Mouse (Mus musculus): ENCODE measurements around the gene Auts2. TPM values are rescaled to one million over a fixed set of nuclear protein-coding genes. Genes with fewer than 3 reads are reported as not detected.
A peak's percentile ranks its signal among the peaks of the same experiment; 100 is the strongest.
"Not testable (repeated sequence)": the region's sequence is repeated elsewhere in the genome, so short reads cannot be mapped to it uniquely, and the experiment has no call there.

The Auts2 gene
- total RNA-seq (2022) = 10 to 100 TPM; 86.9 to 97.6 (median 89.2) TPM

GRCm38 (mm10) chr5:132543118-132544071 lies at the start of gene Auts2:
TSS of gene Auts2 (minus strand) at chr5:132543344.
- DNase-seq (ENCODE audit: low spot score in 2 of 2) = peak; percentile 53 to 83

GRCm38 (mm10) chr5:132591721-132592695 lies 48.9 kb upstream of the Auts2 start:
- no peak for DNase-seq (ENCODE audit: low spot score in 2 of 2)

- peak in 1 of 2 experiments; percentile 8 for DNase-seq (ENCODE audit: low spot score in 2 of 2)
Measured at GRCm38 (mm10) chr5:132579774-132580173, 36.6 kb upstream of the Auts2 start.

GRCm38 (mm10) chr5:132560771-132561170 lies 17.6 kb upstream of the Auts2 start:
- not testable (repeated sequence) for DNase-seq (ENCODE audit: low spot score in 2 of 2)

GRCm38 (mm10) chr5:132545761-132546160 lies 2.6 kb upstream of the Auts2 start:
- peak in 1 of 2 experiments; percentile 11 for DNase-seq (ENCODE audit: low spot score in 2 of 2)

GRCm38 (mm10) chr5:132544176-132544995 lies 1.2 kb upstream of the Auts2 start:
- DNase-seq (ENCODE audit: low spot score in 2 of 2) = peak; percentile 11 to 18

- DNase-seq (ENCODE audit: low spot score in 2 of 2) = peak in 1 of 2 experiments; percentile 10
Measured at GRCm38 (mm10) chr5:132542381-132543020, 643 bp downstream of the Auts2 start.

- DNase-seq (ENCODE audit: low spot score in 2 of 2) = no peak
Measured at GRCm38 (mm10) chr5:132541951-132542350, 1.2 kb downstream of the Auts2 start.

GRCm38 (mm10) chr5:132541371-132541931 lies 1.7 kb downstream of the Auts2 start:
- DNase-seq (ENCODE audit: low spot score in 2 of 2) = peak; percentile 12 to 28

- peak in 1 of 2 experiments; percentile 16 for DNase-seq (ENCODE audit: low spot score in 2 of 2)
Measured at GRCm38 (mm10) chr5:132540841-132541311, 2.3 kb downstream of the Auts2 start.

GRCm38 (mm10) chr5:132537475-132537874 lies 5.7 kb downstream of the Auts2 start:
- DNase-seq (ENCODE audit: low spot score in 2 of 2) = no peak

- DNase-seq (ENCODE audit: low spot score in 2 of 2) = no peak
Measured at GRCm38 (mm10) chr5:132526395-132526794, 16.7 kb downstream of the Auts2 start.

GRCm38 (mm10) chr5:132521358-132521873 lies 21.7 kb downstream of the Auts2 start:
- no peak for DNase-seq (ENCODE audit: low spot score in 2 of 2)

- DNase-seq (ENCODE audit: low spot score in 2 of 2) = no peak
Measured at GRCm38 (mm10) chr5:132517879-132518278, 25.3 kb downstream of the Auts2 start.

GRCm38 (mm10) chr5:132514521-132514920 lies 28.6 kb downstream of the Auts2 start:
- no peak for DNase-seq (ENCODE audit: low spot score in 2 of 2)

- no peak for DNase-seq (ENCODE audit: low spot score in 2 of 2)
Measured at GRCm38 (mm10) chr5:132513206-132513605, 29.9 kb downstream of the Auts2 start.

GRCm38 (mm10) chr5:132509464-132509885 lies 33.7 kb downstream of the Auts2 start:
- DNase-seq (ENCODE audit: low spot score in 2 of 2) = no peak

- DNase-seq (ENCODE audit: low spot score in 2 of 2) = no peak
Measured at GRCm38 (mm10) chr5:132504893-132505292, 38.3 kb downstream of the Auts2 start.

GRCm38 (mm10) chr5:132503431-132503830 lies 39.7 kb downstream of the Auts2 start:
- no peak for DNase-seq (ENCODE audit: low spot score in 2 of 2)

Data from left cerebral cortex, adult 8-10 months (tissue).